In the genomic region with DNA sequence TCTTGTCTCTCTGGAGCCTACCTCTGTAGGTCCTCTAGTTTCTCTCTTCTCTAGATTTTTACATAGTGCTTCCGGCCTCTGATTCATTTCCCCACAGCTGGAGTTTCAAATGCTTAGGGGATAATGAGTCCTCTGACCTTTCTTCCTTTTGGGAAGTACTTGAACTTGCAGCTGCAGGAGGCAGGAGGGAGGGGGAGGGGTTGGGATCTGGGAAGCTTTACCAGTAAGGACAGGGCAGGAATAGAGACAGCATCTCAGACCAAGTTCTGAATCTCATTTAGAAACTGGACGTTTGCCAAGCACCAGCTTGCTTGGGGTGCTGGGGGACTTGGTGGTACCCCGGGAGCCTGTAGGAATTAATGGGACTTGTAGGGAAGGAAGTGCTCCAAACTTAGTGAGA, we compare ENCODE assay signal across 15 mouse cellular contexts. TPM values are rescaled to one million over a fixed set of nuclear protein-coding genes. Genes with fewer than 3 reads are reported as not detected.
A peak's percentile ranks its signal among the peaks of the same experiment; 100 is the strongest.
DNase-seq lines count a peak whose midpoint lies in the region; ATAC-seq and TF ChIP-seq lines count a peak whose summit lies in the region.
"Had no signal": no experiment of that assay in that cellular context is flagged by ENCODE, and none has a peak within 500 bp of the region (broad histone marks: within the 10 kb centered on the region; RNA-seq: fewer than 3 reads in every experiment).

No protein-coding gene starts in this region.

- no peak overlapping the region; the same call in 1 of the 2 replicates for H3K9ac ChIP-seq in kidney, embryonic 16.5 days (replicated peaks; ENCODE audit: low read length)
- H3K9ac ChIP-seq in CH12.LX (ENCODE audit: insufficient read depth, low read depth) = peak overlapping the region; percentile 59; the same call in 1 of the 2 replicates
- no peak overlapping the region for H3K9ac ChIP-seq in embryonic facial prominence, embryonic 14.5 days (ENCODE audit: low read depth, low read length)
- H3K9ac ChIP-seq: hindbrain, embryonic 15.5 days; neural tube, embryonic 12.5 days had no signal

- H3K79me2 ChIP-seq in CH12.LX (replicated peaks; ENCODE audit: control insufficient read depth, extremely low read depth, insufficient read depth, poor library complexity, severe bottlenecking) = peaks cover 80% of the 10 kb centered on the region

- H3K27me3 ChIP-seq in kidney, embryonic 16.5 days (ENCODE audit: insufficient read depth, low read length) = no peaks in the 10 kb centered on the region
- no peaks in the 10 kb centered on the region for H3K27me3 ChIP-seq in CH12.LX (replicated peaks)
- no peaks in the 10 kb centered on the region for H3K27me3 ChIP-seq in embryonic facial prominence, embryonic 14.5 days (replicated peaks; ENCODE audit: control insufficient read depth, insufficient read depth, low read length)
- H3K27me3 ChIP-seq: heart, embryonic 13.5 days; hindbrain, embryonic 15.5 days; neural tube, embryonic 12.5 days had no signal

- peak overlapping the region; percentile 3 for H3K27ac ChIP-seq in kidney, embryonic 16.5 days (ENCODE audit: low read length)
- H3K27ac ChIP-seq in CH12.LX (ENCODE audit: insufficient read depth, low read depth) = peak overlapping the region; percentile 32
- H3K27ac ChIP-seq in embryonic facial prominence, embryonic 14.5 days (replicated peaks; ENCODE audit: low read depth, low read length) = no peak overlapping the region
- H3K27ac ChIP-seq: heart, embryonic 13.5 days; hindbrain, embryonic 15.5 days; neural tube, embryonic 12.5 days had no signal

- no peak overlapping the region for H3K4me3 ChIP-seq in kidney, embryonic 16.5 days (ENCODE audit: low read length)
- H3K4me3 ChIP-seq in CH12.LX (replicated peaks in 1 of 3; ENCODE audit: low read depth in 2 of 3, low read length in 2 of 3, poor library complexity in 1 of 3) = no peak overlapping the region
- no peak overlapping the region for H3K4me3 ChIP-seq in embryonic facial prominence, embryonic 14.5 days (ENCODE audit: low read depth, low read length)
- H3K4me3 ChIP-seq: erythroblast, embryonic 14.5 days; heart, embryonic 13.5 days; hindbrain, embryonic 15.5 days; neural tube, embryonic 12.5 days had no signal

- TF ChIP-seq CTCF in CH12.LX (conservative IDR thresholded peaks at IDR 0.05 in 1 of 2, IDR thresholded peaks at IDR 0.05 in 1 of 2; ENCODE audit: low read depth in 2 of 2, low read length in 2 of 2) = no peak

- in situ Hi-C loops in CH12.LX (cut with MboI; ENCODE audit: low pct_ligation_motif_present, low pct_unique_long_range_greater_than_20kb, low sequenced_read_pairs) = no loop called here

- H3K36me3 ChIP-seq in kidney, embryonic 16.5 days (ENCODE audit: insufficient read depth, low read length) = peaks cover 10% of the 10 kb centered on the region; the same call in 1 of the 2 replicates
- peaks cover 6 to 28% of the 10 kb centered on the region in 2 experiments for H3K36me3 ChIP-seq in CH12.LX (replicated peaks in 1 of 2; ENCODE audit: control insufficient read depth in 1 of 2, insufficient read depth in 1 of 2, low read length in 1 of 2)
- peaks cover 20% of the 10 kb centered on the region; the same call in 1 of the 2 replicates for H3K36me3 ChIP-seq in embryonic facial prominence, embryonic 14.5 days (ENCODE audit: control insufficient read depth, insufficient read depth, low read length)

- H3K9me3 ChIP-seq in kidney, embryonic 16.5 days (ENCODE audit: low read length) = no peaks in the 10 kb centered on the region
- no peaks in the 10 kb centered on the region for H3K9me3 ChIP-seq in CH12.LX (replicated peaks; ENCODE audit: low read length)
- no peaks in the 10 kb centered on the region for H3K9me3 ChIP-seq in embryonic facial prominence, embryonic 14.5 days (ENCODE audit: control insufficient read depth, low read length)
- H3K9me3 ChIP-seq: heart, embryonic 13.5 days; hindbrain, embryonic 15.5 days; neural tube, embryonic 12.5 days had no signal

- dilution Hi-C loops in CH12.LX (cut with MboI; ENCODE audit: extremely low pct_ligation_motif_present, extremely low pct_unique_long_range_greater_than_20kb, low sequenced_read_pairs) = no loop called here

- DNase-seq in kidney, adult 9 months = no peak
- no peak for DNase-seq in CH12.LX (ENCODE audit: extremely low read depth)
- DNase-seq in ES-CJ7 (ENCODE audit: low read depth, low spot score) = peak; percentile 96
- DNase-seq in embryonic facial prominence, embryonic 14.5 days (ENCODE audit: low spot score) = peak; percentile 57
- DNase-seq in adrenal gland, adult 18-20 months (ENCODE audit: low spot score in 2 of 2) = no peak
- DNase-seq: adrenal gland, postnatal 14 days; cerebellum, adult 9-11 months; layer of hippocampus, adult 9-11 months had no signal

- peak; percentile 77 for TF ChIP-seq EP300 in CH12.LX (IDR thresholded peaks at IDR 0.05; ENCODE audit: low read length)

- TF ChIP-seq RAD21 in CH12.LX (IDR thresholded peaks at IDR 0.05; ENCODE audit: low read depth, low read length) = no peak

- H3K4me1 ChIP-seq in kidney, embryonic 16.5 days (ENCODE audit: insufficient read depth, low read length) = peaks cover 45% of the 10 kb centered on the region
- peaks cover 13 to 52% of the 10 kb centered on the region in 2 experiments; a peak in 3 of 4 replicates for H3K4me1 ChIP-seq in CH12.LX (ENCODE audit: control insufficient read depth in 1 of 2, insufficient read depth in 2 of 2)
- peaks cover 26% of the 10 kb centered on the region for H3K4me1 ChIP-seq in embryonic facial prominence, embryonic 14.5 days (ENCODE audit: control insufficient read depth, insufficient read depth, low read length)

- H3K4me2 ChIP-seq in kidney, embryonic 16.5 days (replicated peaks; ENCODE audit: low read depth, low read length) = peak overlapping the region; percentile 19; the same call in 1 of the 2 replicates
- H3K4me2 ChIP-seq in CH12.LX (ENCODE audit: insufficient read depth, low read depth, poor library complexity, severe bottlenecking) = peak overlapping the region; percentile 82
- no peak overlapping the region for H3K4me2 ChIP-seq in embryonic facial prominence, embryonic 14.5 days (ENCODE audit: low read depth, low read length)
- H3K4me2 ChIP-seq: heart, embryonic 13.5 days; hindbrain, embryonic 15.5 days; liver, embryonic 11.5 days; neural tube, embryonic 12.5 days had no signal

- no peak for ATAC-seq in kidney, embryonic 16.5 days (ENCODE audit: low FRiP score, low TSS enrichment)
- no peak for ATAC-seq in embryonic facial prominence, embryonic 14.5 days (ENCODE audit: low read depth)
- ATAC-seq in inflammation-experienced regulatory T-cells, adult 6 months = no peak

- no peak for TF ChIP-seq POLR2A in CH12.LX (IDR thresholded peaks at IDR 0.05; ENCODE audit: low read depth, low read length)

- 62% methylated on average over 3 of the region's 3 CpGs for WGBS in kidney, embryonic 16.5 days
- 34% methylated on average over 3 of the region's 3 CpGs for WGBS in embryonic facial prominence, embryonic 14.5 days

TF ChIP-seq in CH12.LX, 34 proteins besides CTCF, POLR2A, EP300 and RAD21 (continues in another document):
- TF ChIP-seq E2F4 (IDR thresholded peaks at IDR 0.05; ENCODE audit: insufficient replicate concordance, low read depth, low read length) (no peak), RCOR1 (conservative IDR thresholded peaks at IDR 0.05; ENCODE audit: low read depth, low read length) (peak; percentile 76; the same call in 1 of the 2 replicates), ZKSCAN1 (IDR thresholded peaks at IDR 0.05; ENCODE audit: borderline replicate concordance, low read depth, low read length) (no peak), ZNF384 (IDR thresholded peaks at IDR 0.05; ENCODE audit: low read depth, low read length) (no peak), USF2 (conservative IDR thresholded peaks at IDR 0.05; ENCODE audit: low read depth, low read length) (no peak), UBTF (IDR thresholded peaks at IDR 0.05; ENCODE audit: low read depth, low read length) (no peak), USF1 (IDR thresholded peaks at IDR 0.05; ENCODE audit: low read depth, low read length) (no peak), MAX (IDR thresholded peaks at IDR 0.05; ENCODE audit: low read length) (no peak)

RNA-seq across cellular contexts. Expression of a gene that starts 3.7 kb away (rescaled TPM):
- 68.2 and 82.5 TPM in 2 replicates for polyA plus RNA-seq in kidney, embryonic 16.5 days (2015; fragmentation: Nextera tagmentation; extraction: Ambion mirVana)
- total RNA-seq in CH12.LX (2012; rRNA removed) = 15.2 and 17.6 TPM in 2 replicates
- 11.7 and 14.4 TPM in 2 replicates for total RNA-seq in CH12.LX (2014; rRNA removed)
- polyA plus RNA-seq in CH12.LX (2012; ENCODE audit: insufficient read length, low read depth) = 13.3 and 18.4 TPM in 2 replicates
- 69.8 and 76.1 TPM in 2 replicates for polyA plus RNA-seq in embryonic facial prominence, embryonic 14.5 days (2014; fragmentation: Nextera tagmentation; extraction: Ambion mirVana)
- 100 to 1,000 TPM in 1 of 3 experiments, 10 to 100 TPM in 2; 56.7 to 100 (median 81.3) TPM for polyA plus RNA-seq in inflammation-experienced regulatory T-cells, adult 6 months (2017; shearing (Covaris generic))
- total RNA-seq in adrenal gland, adult 18-20 months (2021) = 10 to 100 TPM; 32.3 to 42.2 TPM

RNA-seq across cellular contexts. Expression of a gene that starts 19.9 kb away (rescaled TPM):
- 569 and 661 TPM in 2 replicates for polyA plus RNA-seq in kidney, embryonic 16.5 days (2015; fragmentation: Nextera tagmentation; extraction: Ambion mirVana)
- 212 and 232 TPM in 2 replicates for total RNA-seq in CH12.LX (2012; rRNA removed)
- 417 and 491 TPM in 2 replicates for total RNA-seq in CH12.LX (2014; rRNA removed)
- polyA plus RNA-seq in CH12.LX (2012; ENCODE audit: insufficient read length, low read depth) = 376 and 400 TPM in 2 replicates
- 561 and 619 TPM in 2 replicates for polyA plus RNA-seq in embryonic facial prominence, embryonic 14.5 days (2014; fragmentation: Nextera tagmentation; extraction: Ambion mirVana)
- 100 to 1,000 TPM; 572 to 796 (median 746) TPM for polyA plus RNA-seq in inflammation-experienced regulatory T-cells, adult 6 months (2017; shearing (Covaris generic))
- total RNA-seq in adrenal gland, adult 18-20 months (2021) = 100 to 1,000 TPM; 283 to 382 TPM

RNA-seq across cellular contexts. Expression of a gene that starts 56.0 kb away (rescaled TPM):
- 56.1 and 60.1 TPM in 2 replicates for polyA plus RNA-seq in kidney, embryonic 16.5 days (2015; fragmentation: Nextera tagmentation; extraction: Ambion mirVana)
- 58.6 and 60.6 TPM in 2 replicates for total RNA-seq in CH12.LX (2012; rRNA removed)
- total RNA-seq in CH12.LX (2014; rRNA removed) = 68.8 and 72.1 TPM in 2 replicates
- 49.2 and 51.3 TPM in 2 replicates for polyA plus RNA-seq in CH12.LX (2012; ENCODE audit: insufficient read length, low read depth)
- 36.0 and 40.8 TPM in 2 replicates for polyA plus RNA-seq in embryonic facial prominence, embryonic 14.5 days (2014; fragmentation: Nextera tagmentation; extraction: Ambion mirVana)
- polyA plus RNA-seq in inflammation-experienced regulatory T-cells, adult 6 months (2017; shearing (Covaris generic)) = 10 to 100 TPM; 34.3 to 43.0 (median 36.7) TPM
- 10 to 100 TPM; 80.4 to 90.4 TPM for total RNA-seq in adrenal gland, adult 18-20 months (2021)

RNA-seq across cellular contexts. Expression of a gene that starts 56.1 kb away (rescaled TPM):
- polyA plus RNA-seq in kidney, embryonic 16.5 days (2015; fragmentation: Nextera tagmentation; extraction: Ambion mirVana) = 361 and 371 TPM in 2 replicates
- 292 and 319 TPM in 2 replicates for total RNA-seq in CH12.LX (2012; rRNA removed)
- 110 and 130 TPM in 2 replicates for total RNA-seq in CH12.LX (2014; rRNA removed)
- polyA plus RNA-seq in CH12.LX (2012; ENCODE audit: insufficient read length, low read depth) = 255 and 303 TPM in 2 replicates
- 411 and 416 TPM in 2 replicates for polyA plus RNA-seq in embryonic facial prominence, embryonic 14.5 days (2014; fragmentation: Nextera tagmentation; extraction: Ambion mirVana)
- polyA plus RNA-seq in inflammation-experienced regulatory T-cells, adult 6 months (2017; shearing (Covaris generic)) = 100 to 1,000 TPM; 144 to 170 (median 160) TPM
- 100 to 1,000 TPM; 346 to 350 TPM for total RNA-seq in adrenal gland, adult 18-20 months (2021)

Comparison
In these comparisons a context has a peak if more than half of its experiments do, and no peak if none do; other contexts are left out.
1. DNase-seq: peak in ES-CJ7 (single experiment) and embryonic facial prominence, embryonic 14.5 days (single experiment); none in kidney, adult 9 months (single experiment), CH12.LX (single experiment) and adrenal gland, adult 18-20 months (0 of 2).